Comparison of ENCODE assay signal across 25 mouse cellular contexts in the genomic region with DNA sequence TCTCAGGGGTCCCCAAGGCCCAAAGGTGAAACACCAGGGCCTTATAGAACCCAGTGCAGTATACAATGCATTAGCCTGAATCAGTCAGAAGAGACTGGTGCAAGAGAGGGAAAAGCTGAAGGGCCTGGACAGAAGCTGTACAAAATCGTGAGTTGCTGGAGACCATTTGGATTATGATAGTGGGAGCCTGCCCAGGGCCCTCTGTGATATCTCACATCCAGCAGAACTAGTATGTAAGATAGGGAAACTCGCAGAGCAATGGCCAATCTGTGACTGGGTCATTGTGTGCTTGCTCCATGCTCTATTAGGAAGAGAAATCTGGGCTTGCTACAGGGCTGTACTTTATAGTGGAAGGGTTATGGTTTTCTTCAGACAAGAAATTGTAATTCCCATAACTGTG. TPM values are rescaled to one million over a fixed set of nuclear protein-coding genes. Genes with fewer than 3 reads are reported as not detected.
"Had no signal": no experiment of that assay in that cellular context is flagged by ENCODE, and none has a peak within 500 bp of the region (broad histone marks: within the 10 kb centered on the region; RNA-seq: fewer than 3 reads in every experiment).

A gene (plus strand): TSS at position 84 of the 400 bp plus-strand sequence.

- H3K4me3 ChIP-seq: neural tube, embryonic 13.5 days; neural tube, embryonic 15.5 days; stomach, embryonic 15.5 days had no signal

- DNase-seq: retina, postnatal 1 day; right cerebral cortex, adult 18-20 months; right cerebral cortex, postnatal 14 days; right cerebral cortex, postnatal 25 days; right cerebral cortex, postnatal 4 days; spleen, adult 18-20 months; thymus, adult 18-20 months; thymus, adult 2 months; thymus, postnatal 14 days; thymus, postnatal 25 days; thymus, postnatal 36 days; thymus, postnatal 4 days had no signal

- H3K27ac ChIP-seq: neural tube, embryonic 13.5 days; neural tube, embryonic 15.5 days; stomach, embryonic 15.5 days; stomach, postnatal 0 days had no signal

- H3K27me3 ChIP-seq: neural tube, embryonic 13.5 days; neural tube, embryonic 15.5 days; stomach, embryonic 15.5 days had no signal

- H3K4me1 ChIP-seq: neural tube, embryonic 13.5 days; neural tube, embryonic 15.5 days; stomach, embryonic 15.5 days had no signal

- H3K9ac ChIP-seq: neural tube, embryonic 13.5 days; neural tube, embryonic 15.5 days; stomach, embryonic 15.5 days had no signal

- H3K36me3 ChIP-seq: neural tube, embryonic 13.5 days; neural tube, embryonic 15.5 days; stomach, embryonic 15.5 days had no signal

- H3K4me2 ChIP-seq: neural tube, embryonic 13.5 days; neural tube, embryonic 15.5 days; stomach, embryonic 15.5 days had no signal

- H3K9me3 ChIP-seq: neural tube, embryonic 13.5 days; neural tube, embryonic 15.5 days; stomach, embryonic 15.5 days had no signal

RNA-seq across cellular contexts. Expression of the gene that starts here (rescaled TPM):
- total RNA-seq: neutrophil, adult 5-6 weeks had no signal
- polyA plus RNA-seq: neural tube, embryonic 14.5 days; neural tube, embryonic 15.5 days; small intestine, adult 2 months; spleen, adult 2 months; stomach, embryonic 14.5 days; stomach, embryonic 15.5 days; stomach, embryonic 16.5 days; stomach, postnatal 0 days; testis, adult 2 months; thymus, postnatal 0 days; urinary bladder, adult 2 months had no signal
